ENCODE assay signal across 11 mouse cellular contexts in the genomic region with DNA sequence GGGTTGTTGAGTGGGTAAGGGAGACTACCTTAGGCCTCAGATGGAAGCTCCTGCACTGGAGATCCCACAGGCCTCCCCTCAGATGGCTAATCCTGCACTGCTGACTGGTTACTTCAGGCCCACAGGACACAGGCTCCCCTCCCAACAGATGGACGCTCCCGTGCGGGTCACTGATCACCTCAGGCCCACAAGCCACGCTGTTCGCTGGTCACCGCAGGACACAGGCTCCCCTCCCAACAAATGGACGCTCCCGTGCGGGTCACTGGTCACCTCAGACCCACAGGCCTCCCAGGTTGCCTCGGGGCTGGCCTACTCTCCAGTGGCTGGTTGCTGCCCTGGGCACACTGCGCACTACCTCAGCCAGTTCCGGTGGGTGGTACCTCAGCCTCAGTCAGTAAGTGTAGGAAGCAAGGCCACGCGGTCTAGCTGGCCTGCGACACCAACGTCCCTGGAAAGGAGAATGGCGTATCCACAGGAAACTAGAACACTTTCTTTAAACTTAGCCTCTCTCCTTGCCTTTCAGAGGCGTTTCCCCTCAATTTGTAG. TPM values are rescaled to one million over a fixed set of nuclear protein-coding genes. Genes with fewer than 3 reads are reported as not detected.
"Had no signal": no experiment of that assay in that cellular context is flagged by ENCODE, and none has a peak within 500 bp of the region (broad histone marks: within the 10 kb centered on the region; RNA-seq: fewer than 3 reads in every experiment).

A gene (minus strand): TSS at position 400 of the 546 bp plus-strand sequence.

- H3K4me2 ChIP-seq: limb, embryonic 12.5 days; lung, embryonic 14.5 days; midbrain, embryonic 12.5 days had no signal

- DNase-seq: kidney, adult 8-10 months; kidney, postnatal 25 days; lung, embryonic 14.5 days; lung, postnatal 10 days; lung, postnatal 4 days; right cerebral cortex, postnatal 4 days; spleen, adult 18-20 months had no signal

- H3K4me3 ChIP-seq: limb, embryonic 12.5 days; midbrain, embryonic 12.5 days had no signal

- H3K9me3 ChIP-seq: limb, embryonic 12.5 days; midbrain, embryonic 12.5 days had no signal

- H3K9ac ChIP-seq: limb, embryonic 12.5 days; lung, embryonic 14.5 days; midbrain, embryonic 12.5 days had no signal

- ATAC-seq: intestine, postnatal 0 days had no signal

- H3K4me1 ChIP-seq: limb, embryonic 12.5 days; midbrain, embryonic 12.5 days had no signal

- H3K27ac ChIP-seq: limb, embryonic 12.5 days; midbrain, embryonic 12.5 days had no signal

- H3K27me3 ChIP-seq: limb, embryonic 12.5 days; midbrain, embryonic 12.5 days had no signal

- H3K36me3 ChIP-seq: limb, embryonic 12.5 days; midbrain, embryonic 12.5 days had no signal

RNA-seq across cellular contexts. Expression of the gene that starts here (rescaled TPM):
- total RNA-seq: megakaryocyte, adult 5-6 weeks had no signal
- polyA plus RNA-seq: intestine, postnatal 0 days had no signal
